Mouse (Mus musculus) activated CD4-positive, CD25-positive, alpha-beta regulatory T cell, adult 4 months (primary cell): ENCODE results near the gene Psmg1. TPM values are rescaled to one million over a fixed set of nuclear protein-coding genes. Genes with fewer than 3 reads are reported as not detected.

ENCODE experiments used
- ATAC-seq: one replicate; pipeline ENCODE4 v1.8.0; 2017
- polyA plus RNA-seq, 2 experiments: library from polyadenylated mRNA; unstranded; fragments of 100-300 nt; shearing (Covaris generic); gene quantifications; one replicate each; pipeline ENCODE4 v1.2.1; 2017

The Psmg1 gene
- polyA plus RNA-seq, 2 experiments from 2014 or later, result 21.0 to 29.4 TPM

GRCm38 (mm10) chr16:95956618-95957017 lies 34.1 kb downstream of the Psmg1 start:
- no peak for ATAC-seq

DNA sequence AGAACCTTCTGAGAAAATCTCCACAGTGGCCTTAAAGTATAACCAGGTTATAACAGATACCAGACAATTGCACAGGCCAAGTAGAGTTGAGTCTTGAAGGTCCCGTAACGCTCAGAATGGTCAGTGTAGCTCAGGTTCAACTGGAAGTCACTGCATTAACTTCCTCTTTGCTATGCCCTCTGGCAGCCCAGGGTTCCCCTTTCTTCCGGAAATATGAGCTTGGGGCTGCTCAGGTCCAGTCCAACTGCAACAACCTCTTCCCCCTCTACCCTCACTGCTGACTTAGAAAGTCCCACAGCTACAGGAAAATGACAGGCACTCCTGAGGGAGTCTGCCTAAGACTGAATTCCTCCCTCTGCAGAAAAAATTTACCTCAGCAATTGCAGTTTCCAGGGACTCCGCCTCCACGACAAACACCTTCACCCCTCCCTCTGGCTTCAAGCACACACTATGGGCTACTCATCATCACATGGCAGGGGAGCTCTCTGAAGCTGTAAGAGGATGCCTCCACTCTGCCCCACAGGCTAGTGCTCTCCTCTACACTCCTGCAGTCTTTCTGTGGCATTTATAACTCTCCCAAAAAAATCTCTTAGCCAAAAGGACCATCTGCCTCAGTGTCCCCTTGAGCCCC lies 34.9 kb downstream of the Psmg1 start:
- no peak for ATAC-seq

- no peak for ATAC-seq
Observed at GRCm38 (mm10) chr16:95954341-95954740, 36.4 kb downstream of the Psmg1 start.

- ATAC-seq, result no peak
Observed at GRCm38 (mm10) chr16:95953159-95953650, 37.6 kb downstream of the Psmg1 start.

DNA sequence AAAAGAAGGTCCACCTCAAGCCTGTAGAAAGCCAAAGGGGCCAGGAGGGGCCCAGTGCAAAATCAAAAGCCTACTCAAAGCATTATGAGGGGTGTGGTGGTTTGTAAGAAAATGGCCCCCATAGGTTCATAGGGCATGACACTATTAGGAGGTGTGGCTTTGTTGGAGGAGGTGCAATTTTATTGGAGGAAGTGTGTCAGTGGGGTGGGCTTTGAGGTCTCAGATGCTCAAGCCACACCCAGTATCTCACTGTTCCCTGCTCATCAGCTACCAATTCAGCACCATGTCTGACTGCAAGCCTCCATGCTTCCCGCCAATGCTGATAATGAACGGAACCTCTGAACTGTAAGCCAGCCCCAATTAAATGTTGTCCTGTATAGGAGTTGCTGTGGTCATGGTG lies 39.3 kb downstream of the Psmg1 start:
- no peak for ATAC-seq

DNA sequence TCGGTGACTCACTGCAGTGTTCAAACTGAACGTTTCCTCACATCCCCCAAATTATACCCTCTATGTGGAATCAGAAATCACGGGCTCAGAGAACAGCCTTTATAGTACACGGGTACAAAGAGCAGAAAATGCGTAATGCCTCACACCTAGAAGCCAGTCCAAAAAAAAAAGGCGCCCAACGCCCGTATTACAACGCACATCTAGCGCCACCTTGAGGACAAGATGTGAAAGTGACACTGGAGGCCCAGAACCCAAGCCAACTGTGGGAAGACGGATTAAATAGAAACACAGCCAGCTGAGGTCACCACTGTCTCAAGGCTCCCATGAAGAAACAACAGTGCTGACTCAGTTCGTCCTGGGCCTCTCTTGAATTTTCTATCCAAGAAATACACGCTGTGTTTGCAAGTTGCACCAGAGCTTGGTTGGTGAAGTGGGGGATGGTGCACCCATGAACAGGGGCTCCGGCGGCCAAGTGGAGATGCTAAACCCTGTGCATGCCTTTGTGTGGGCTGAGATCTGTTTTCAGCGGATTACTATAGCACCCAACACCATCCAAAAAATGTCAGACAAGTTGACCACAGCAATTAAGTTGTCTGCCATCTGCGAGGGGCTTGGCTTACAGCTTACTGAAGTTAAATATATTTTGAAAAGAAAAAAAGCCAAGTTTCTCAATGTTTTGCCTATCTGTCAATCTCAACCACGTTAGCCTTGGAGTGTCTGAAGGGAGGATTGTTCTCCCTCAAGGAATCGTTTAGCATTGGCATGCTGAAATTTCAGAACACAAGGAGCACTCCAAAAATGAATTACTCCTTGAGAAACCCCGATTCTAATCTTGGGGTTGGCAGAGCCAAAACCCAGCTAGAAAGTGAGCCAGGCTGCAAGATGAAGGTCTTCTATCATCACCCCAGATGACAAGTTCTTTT lies 45.1 kb downstream of the Psmg1 start:
- ATAC-seq, result peak; percentile 78

DNA sequence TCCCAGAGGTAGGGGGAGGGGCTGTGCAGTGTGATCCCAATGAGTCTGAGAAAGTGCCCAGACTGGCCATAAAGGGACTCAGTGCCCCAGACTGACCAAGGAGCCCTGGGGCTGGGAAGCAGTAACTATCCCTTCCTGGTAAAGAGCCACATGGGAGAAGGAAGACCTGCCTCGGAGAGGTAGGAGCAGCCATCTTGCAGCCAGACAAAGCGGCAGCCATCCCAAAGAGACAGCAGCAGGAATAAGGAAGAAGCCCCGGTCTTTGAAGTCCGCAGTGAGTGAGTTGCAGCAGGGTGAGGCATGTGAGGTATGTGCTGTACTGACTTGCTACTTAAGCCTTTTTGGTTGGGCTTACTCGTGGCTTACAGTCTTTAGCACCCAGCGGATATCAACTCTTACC lies 47.6 kb downstream of the Psmg1 start:
- ATAC-seq, result no peak

- ATAC-seq, result no peak
Observed at GRCm38 (mm10) chr16:95941575-95941974, 49.2 kb downstream of the Psmg1 start.

GRCm38 (mm10) chr16:95935495-95935961 lies 55.2 kb downstream of the Psmg1 start:
- no peak for ATAC-seq

DNA sequence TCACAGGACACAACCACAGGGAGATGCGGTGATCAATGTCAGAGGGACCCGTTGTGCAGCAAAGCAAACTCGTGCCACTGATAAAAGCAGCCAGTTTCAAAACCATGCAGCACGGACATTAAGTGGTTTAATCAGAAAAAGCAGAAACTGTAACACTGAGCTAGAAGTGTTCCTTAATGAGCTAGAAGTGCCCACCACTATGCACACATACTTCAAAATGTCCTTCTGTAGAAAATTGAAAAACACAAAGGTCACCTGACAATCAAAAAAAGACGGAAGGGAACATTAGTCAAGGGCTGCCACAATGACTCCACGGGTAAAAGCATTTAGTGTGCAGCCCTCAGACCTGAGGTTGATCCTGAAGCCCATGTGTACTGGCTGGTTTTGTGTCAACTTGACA lies 57.9 kb downstream of the Psmg1 start:
- ATAC-seq, result no peak

GRCm38 (mm10) chr16:95931509-95931908 lies 59.3 kb downstream of the Psmg1 start:
- no peak for ATAC-seq

Other genes starting within 250 kb of the Psmg1 start
- 10 to 100 TPM; 31.3 to 31.5 TPM for gene Brwd1, start 91.6 kb upstream of the Psmg1 start, polyA plus RNA-seq
- gene Hmgn1, start 136.8 kb upstream of the Psmg1 start, polyA plus RNA-seq, result 10 to 100 TPM; 89.9 to 90.5 TPM
- gene Wrb, start 154.4 kb upstream of the Psmg1 start, polyA plus RNA-seq, result 10 to 100 TPM; 13.1 to 16.6 TPM
- gene Lca5l, start 201.3 kb upstream of the Psmg1 start, polyA plus RNA-seq, result under 1 TPM in 1 of 2 experiments, not detected in 1; 0.13 TPM
- gene Sh3bgr, start 209.5 kb upstream of the Psmg1 start, polyA plus RNA-seq, result not detected
- gene B3galt5, start 244.8 kb upstream of the Psmg1 start, polyA plus RNA-seq, result 1 to 10 TPM in 1 of 2 experiments, under 1 TPM in 1; 0.89 to 1.1 TPM